Mouse (Mus musculus) kidney, embryonic 14.5 days (tissue): ENCODE results near the gene Gng3. TPM values are rescaled to one million over a fixed set of nuclear protein-coding genes. Genes with fewer than 3 reads are reported as not detected.

Experiments used
- ATAC-seq: fragments of 200-750 bp; cut with Nextera tagmentation; 2 replicates; pipeline ENCODE4 v1.8.0; 2017; ENCODE audit warnings: moderate number of reproducible peaks, mild to moderate bottlenecking, moderate TSS enrichment, moderate library complexity; ENCODE audit not compliant: low FRiP score, low TSS enrichment
- H3K27ac ChIP-seq: fragments of 300-500 bp; sonication (generic); 2 replicates; pipeline ENCODE4 v1.5.1; 2014; ENCODE audit warnings: low read depth, mild to moderate bottlenecking, low read length, moderate library complexity, mixed read lengths
- H3K27me3 ChIP-seq: fragments of 300-500 bp; sonication (generic); 2 replicates; pipeline ENCODE4 v1.6.1; 2014; ENCODE audit warnings: mild to moderate bottlenecking, low read length; ENCODE audit not compliant: control insufficient read depth, insufficient read depth
- H3K36me3 ChIP-seq: fragments of 300-500 bp; sonication (generic); 2 replicates; pipeline ENCODE4 v1.6.1; 2014; ENCODE audit warnings: low read length, mixed read lengths; ENCODE audit not compliant: control insufficient read depth, insufficient read depth
- H3K4me1 ChIP-seq: fragments of 300-500 bp; sonication (generic); 2 replicates; pipeline ENCODE4 v1.6.1; 2014; ENCODE audit warnings: low read length, mixed read lengths; ENCODE audit not compliant: control insufficient read depth, insufficient read depth
- H3K4me2 ChIP-seq: fragments of 300-500 bp; sonication (generic); replicated peaks from 2 replicates; pipeline ENCODE4 v1.6.1; 2014; ENCODE audit warnings: low read depth, mild to moderate bottlenecking, low read length
- H3K4me3 ChIP-seq: fragments of 300-500 bp; sonication (generic); 2 replicates; pipeline ENCODE4 v1.5.1; 2014; ENCODE audit warnings: mild to moderate bottlenecking, low read length
- H3K9ac ChIP-seq: fragments of 300-500 bp; sonication (generic); 2 replicates; pipeline ENCODE4 v1.6.1; 2014; ENCODE audit warnings: low read depth, mild to moderate bottlenecking, low read length, moderate library complexity
- H3K9me3 ChIP-seq: fragments of 300-500 bp; sonication (generic); 2 replicates; pipeline ENCODE4 v1.6.1; 2016; ENCODE audit warnings: low read length; ENCODE audit not compliant: control insufficient read depth
- WGBS: fragments of 180-500 bp; shearing (Covaris S2); extraction: QIAGEN DNeasy Blood & Tissue Kit; methylation state at CpG from one replicate; pipeline ENCODE4 v1.1.7; 2014; 5-methylcytosine and 5-hydroxymethylcytosine counted together
- polyA plus RNA-seq: library from polyadenylated mRNA; unstranded; fragments of >200 nt; fragmentation: Nextera tagmentation; extraction: Ambion mirVana; gene quantifications from 2 replicates; pipeline ENCODE4 v1.2.1, GENCODE M21; 2014

The Gng3 gene
- polyA plus RNA-seq, 1 experiment from 2014 or later, result 3.6 TPM

GRCm38 (mm10) chr19:8803204-8803780 lies 35.7 kb downstream of the Gng3 start:
- WGBS, result 94% methylated on average over 9 of the region's 9 CpGs
- H3K9ac ChIP-seq, result 0 out of 2 replicates have a peak overlapping the region, but pooled peaks have one; percentile 31
- H3K4me1 ChIP-seq, result peaks cover 15% of the 10 kb centered on the region; the same call in 1 of the 2 replicates
- H3K27ac ChIP-seq, result no peak overlapping the region
- peaks cover 36% of the 10 kb centered on the region for H3K36me3 ChIP-seq
- no peak for ATAC-seq
- H3K4me2 ChIP-seq, result peak overlapping the region; percentile 56
- H3K27me3 ChIP-seq, result no peaks in the 10 kb centered on the region
- H3K9me3 ChIP-seq, result no peaks in the 10 kb centered on the region
- peak overlapping the region; percentile 61 for H3K4me3 ChIP-seq

GRCm38 (mm10) chr19:8802130-8802821 lies 36.7 kb downstream of the Gng3 start, which contains the start of gene Zbtb3:
TSS of gene Zbtb3 (plus strand) at chr19:8802555.
- peak within 1 kb of the TSS; percentile 47; the same call in 1 of the 2 replicates for H3K9ac ChIP-seq
- under 1% methylated on average over 30 of the region's 30 CpGs for WGBS
- H3K36me3 ChIP-seq, result peaks cover 28% of the 10 kb centered on the region
- peak within 1 kb of the TSS; percentile 56 for H3K4me2 ChIP-seq
- H3K27me3 ChIP-seq, result no peaks in the 10 kb centered on the region
- peak; percentile 97 for ATAC-seq
- H3K9me3 ChIP-seq, result no peaks in the 10 kb centered on the region
- peak within 1 kb of the TSS; percentile 85 for H3K27ac ChIP-seq
- H3K4me3 ChIP-seq, result peak within 1 kb of the TSS; percentile 61
- peaks cover 20% of the 10 kb centered on the region; the same call in 1 of the 2 replicates for H3K4me1 ChIP-seq

- peak overlapping the region; percentile 87; the same call in 1 of the 2 replicates for H3K9ac ChIP-seq
- H3K27ac ChIP-seq, result no peak overlapping the region
- peaks cover 20% of the 10 kb centered on the region; the same call in 1 of the 2 replicates for H3K4me1 ChIP-seq
- peak overlapping the region; percentile 75 for H3K4me2 ChIP-seq
- ATAC-seq, result no peak
- no peaks in the 10 kb centered on the region for H3K27me3 ChIP-seq
- peak overlapping the region; percentile 82 for H3K4me3 ChIP-seq
- peaks cover 23% of the 10 kb centered on the region for H3K36me3 ChIP-seq
- H3K9me3 ChIP-seq, result no peaks in the 10 kb centered on the region
Measured at GRCm38 (mm10) chr19:8798947-8799315, 40.1 kb downstream of the Gng3 start.

GRCm38 (mm10) chr19:8798264-8798946 lies 40.6 kb downstream of the Gng3 start, which contains the start of gene Polr2g:
TSS of gene Polr2g (minus strand) at chr19:8798577.
- peak within 1 kb of the TSS; percentile 57; the same call in 1 of the 2 replicates for H3K27ac ChIP-seq
- H3K4me2 ChIP-seq, result peak within 1 kb of the TSS; percentile 75
- H3K27me3 ChIP-seq, result no peaks in the 10 kb centered on the region
- peak within 1 kb of the TSS; percentile 87 for H3K9ac ChIP-seq
- peak; percentile 77 for ATAC-seq
- peaks cover 24% of the 10 kb centered on the region for H3K36me3 ChIP-seq
- H3K4me3 ChIP-seq, result peak within 1 kb of the TSS; percentile 82
- peaks cover 18% of the 10 kb centered on the region; the same call in 1 of the 2 replicates for H3K4me1 ChIP-seq
- no peaks in the 10 kb centered on the region for H3K9me3 ChIP-seq
- 1% methylated on average over 25 of the region's 25 CpGs for WGBS

- Histone ChIP-seq H3K4me1 (0 out of 2 replicates have a peak, but pooled peaks cover 5% of the 10 kb centered on the region), H3K36me3 (peaks cover 29% of the 10 kb centered on the region), H3K27me3 (no peaks in the 10 kb centered on the region), H3K9ac (no peak overlapping the region), H3K9me3 (no peaks in the 10 kb centered on the region), H3K4me3 (no peak overlapping the region), H3K4me2 (no peak overlapping the region), H3K27ac (no peak overlapping the region)
- no peak for ATAC-seq
- WGBS, result 76% methylated on average over 7 of the region's 7 CpGs
Measured at GRCm38 (mm10) chr19:8790171-8790570, 48.8 kb downstream of the Gng3 start.

GRCm38 (mm10) chr19:8789171-8789570 lies 49.8 kb downstream of the Gng3 start:
- ATAC-seq, result no peak
- 38% methylated on average over 1 of the region's 1 CpGs for WGBS

GRCm38 (mm10) chr19:8788521-8788920 lies 50.5 kb downstream of the Gng3 start:
- no peak overlapping the region for H3K27ac ChIP-seq
- WGBS, result 29% methylated on average over 3 of the region's 3 CpGs
- H3K4me2 ChIP-seq, result no peak overlapping the region
- 0 out of 2 replicates have a peak, but pooled peaks cover 6% of the 10 kb centered on the region for H3K4me1 ChIP-seq
- ATAC-seq, result no peak
- no peaks in the 10 kb centered on the region for H3K27me3 ChIP-seq
- no peak overlapping the region for H3K9ac ChIP-seq
- H3K9me3 ChIP-seq, result no peaks in the 10 kb centered on the region
- peaks cover 18% of the 10 kb centered on the region for H3K36me3 ChIP-seq
- H3K4me3 ChIP-seq, result no peak overlapping the region

More at GRCm38 (mm10) chr19:8789171-8789570, 49.8 kb downstream of the Gng3 start:
- peaks cover 19% of the 10 kb centered on the region for H3K36me3 ChIP-seq
- no peak overlapping the region for H3K27ac ChIP-seq
- no peaks in the 10 kb centered on the region for H3K27me3 ChIP-seq
- no peak overlapping the region for H3K4me3 ChIP-seq
- H3K4me2 ChIP-seq, result no peak overlapping the region
- H3K9ac ChIP-seq, result no peak overlapping the region
- H3K9me3 ChIP-seq, result no peaks in the 10 kb centered on the region
- H3K4me1 ChIP-seq, result 0 out of 2 replicates have a peak, but pooled peaks cover 6% of the 10 kb centered on the region
